Mouse (Mus musculus) stomach, embryonic 14.5 days (tissue): ENCODE results near the gene Pga5. TPM values are rescaled to one million over a fixed set of nuclear protein-coding genes. Genes with fewer than 3 reads are reported as not detected.

Experiments used
- polyA plus RNA-seq: library from polyadenylated mRNA; unstranded; fragments of >200 nt; fragmentation: Nextera tagmentation; extraction: Ambion mirVana; gene quantifications from 2 replicates; pipeline ENCODE4 v1.2.1, GENCODE M21; 2014

The Pga5 gene
- polyA plus RNA-seq, 1 experiment from 2014 or later: 10.2 TPM

Other genes starting within 250 kb of the Pga5 start
- gene Lrrc10b, start 220.6 kb downstream of the Pga5 start, polyA plus RNA-seq: 0.42 and 0.66 TPM in 2 replicates
- 0.17 TPM in 1 of 2 replicates, not detected in the other for gene Ppp1r32, start 195.1 kb downstream of the Pga5 start, polyA plus RNA-seq
- gene Cpsf7, start 152.8 kb downstream of the Pga5 start, polyA plus RNA-seq: 57.1 and 58.8 TPM in 2 replicates
- 57.9 and 64.5 TPM in 2 replicates for gene Sdhaf2, start 151.9 kb downstream of the Pga5 start, polyA plus RNA-seq
- 52.7 and 53.8 TPM in 2 replicates for gene Tmem216, start 121.8 kb downstream of the Pga5 start, polyA plus RNA-seq
- 18.9 TPM in 2 replicates for gene Cyb561a3, start 100.9 kb downstream of the Pga5 start, polyA plus RNA-seq
- 37.0 and 38.4 TPM in 2 replicates for gene Tmem138, start 100.7 kb downstream of the Pga5 start, polyA plus RNA-seq
- gene Ddb1, start 72.7 kb downstream of the Pga5 start, polyA plus RNA-seq: 303 and 313 TPM in 2 replicates
- 17.7 and 19.2 TPM in 2 replicates for gene Tkfc, start 72.4 kb downstream of the Pga5 start, polyA plus RNA-seq
- gene Vwce, start 43.9 kb downstream of the Pga5 start, polyA plus RNA-seq: 1.1 and 1.9 TPM in 2 replicates
- 37.5 and 40.4 TPM in 2 replicates for gene Vps37c, start 10.7 kb upstream of the Pga5 start, polyA plus RNA-seq
- 0.77 and 2.1 TPM in 2 replicates for gene Cd5, start 60.9 kb upstream of the Pga5 start, polyA plus RNA-seq
- 0.58 TPM in 1 of 2 replicates, not detected in the other for gene Cd6, start 152.0 kb upstream of the Pga5 start, polyA plus RNA-seq
- gene Slc15a3, start 161.7 kb upstream of the Pga5 start, polyA plus RNA-seq: 0.45 and 0.52 TPM in 2 replicates
- 59.3 and 63.2 TPM in 2 replicates for gene Tmem132a, start 191.9 kb upstream of the Pga5 start, polyA plus RNA-seq
- gene Tmem109, start 203.9 kb upstream of the Pga5 start, polyA plus RNA-seq: 132 and 137 TPM in 2 replicates
- 47.9 and 49.9 TPM in 2 replicates for gene Prpf19, start 217.2 kb upstream of the Pga5 start, polyA plus RNA-seq
- not detected in 2 replicates for gene Zp1, start 242.6 kb upstream of the Pga5 start, polyA plus RNA-seq